Comparison of ENCODE assay signal across 10 mouse cellular contexts in the genomic region with DNA sequence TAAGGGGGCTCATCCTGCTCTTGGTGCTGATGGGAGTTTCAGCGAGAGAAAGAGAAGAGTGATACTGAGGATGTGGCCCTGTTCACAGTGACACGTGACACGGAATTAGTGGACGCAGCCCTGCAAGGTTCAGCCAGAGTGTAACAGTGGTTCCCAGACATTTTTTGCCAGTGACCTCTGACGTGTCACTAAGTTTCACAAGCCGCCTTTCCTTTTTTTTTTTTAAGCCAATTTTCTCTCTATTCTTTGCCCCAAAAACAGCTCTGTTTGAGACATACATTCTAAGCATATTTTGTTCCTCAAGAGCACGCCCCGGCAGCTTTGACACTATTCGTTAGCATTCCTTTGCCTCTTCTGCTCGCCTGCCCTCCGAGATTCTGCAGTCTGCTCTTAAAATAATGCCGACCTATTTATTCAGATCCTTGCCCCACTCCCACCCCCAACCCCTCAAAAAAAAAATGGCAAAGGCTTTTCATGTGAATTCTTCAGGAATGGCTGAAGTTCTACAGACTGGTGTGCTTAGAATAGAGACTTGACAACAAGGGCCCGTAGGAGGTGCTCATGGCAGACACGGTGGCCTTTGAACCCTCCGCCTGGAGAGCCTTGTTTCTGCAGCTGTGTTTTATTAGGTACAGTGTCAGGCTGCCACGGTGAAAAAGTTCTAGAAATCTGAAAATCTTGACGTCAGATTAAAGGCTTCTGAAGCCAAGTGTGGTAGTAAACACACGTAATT.
DNase-seq lines count a peak whose midpoint lies in the region; ATAC-seq and TF ChIP-seq lines count a peak whose summit lies in the region.
"Had no signal": no experiment of that assay in that cellular context is flagged by ENCODE, and none has a peak within 500 bp of the region (broad histone marks: within the 10 kb centered on the region; RNA-seq: fewer than 3 reads in every experiment).

No protein-coding gene starts in this region.

- DNase-seq in gastrocnemius, adult 2 months = peak; percentile 59
- no peak for DNase-seq in gastrocnemius, postnatal 4 days (ENCODE audit: low spot score in 2 of 2)
- peak; percentile 56 for DNase-seq in forelimb bud, embryonic 11.5 days (ENCODE audit: low read depth, low spot score)
- DNase-seq in kidney, adult 2 months = peak; percentile 76
- DNase-seq in lung, postnatal 4 days = peak; percentile 65 to 77
- DNase-seq in frontal cortex, adult 2 months (ENCODE audit: extremely low spot score in 1 of 2, low spot score in 1 of 2) = no peak
- DNase-seq in layer of hippocampus, postnatal 10 days (ENCODE audit: low spot score in 2 of 2) = no peak

- peak overlapping the region; percentile 13 for H3K27ac ChIP-seq in gastrocnemius, adult 2 months
- H3K27ac ChIP-seq in kidney, adult 2 months (ENCODE audit: insufficient read depth, low read depth, low read length) = no peak overlapping the region; the same call in 1 of the 2 replicates

- no peaks in the 10 kb centered on the region for H3K27me3 ChIP-seq in kidney, adult 2 months (replicated peaks; ENCODE audit: control insufficient read depth, insufficient read depth, low read length)
- H3K27me3 ChIP-seq: CH12.LX had no signal

- no peak for ATAC-seq in erythroid progenitor cell, adult 5-6 weeks (replicated peaks; ENCODE audit: low FRiP score, poor library complexity, severe bottlenecking)

- no peak for TF ChIP-seq CTCF in gastrocnemius, adult 2 months (IDR thresholded peaks at IDR 0.05)
- TF ChIP-seq CTCF in kidney, adult 2 months (conservative IDR thresholded peaks at IDR 0.05; ENCODE audit: insufficient read depth, insufficient read length, low read depth, low read length) = no peak

- peaks cover 9% of the 10 kb centered on the region for H3K4me1 ChIP-seq in kidney, adult 2 months (ENCODE audit: control insufficient read depth, insufficient read depth, low read length)
- H3K4me1 ChIP-seq: megakaryocyte, embryonic 14.5 days had no signal

- no peak overlapping the region for H3K4me3 ChIP-seq in gastrocnemius, adult 2 months
- no peak overlapping the region for H3K4me3 ChIP-seq in kidney, adult 2 months (ENCODE audit: insufficient read depth, low read depth, low read length)
- H3K4me3 ChIP-seq: megakaryocyte, embryonic 14.5 days had no signal

- TF ChIP-seq POLR2A in kidney, adult 2 months (IDR thresholded peaks at IDR 0.05; ENCODE audit: low read depth, low read length) = no peak

- 35% methylated on average over 18 of the region's 18 CpGs for WGBS in kidney, adult 2 months

- intact Hi-C loops in gastrocnemius, adult 2 months (cut with DNase I) = no loop called here

- no peaks in the 10 kb centered on the region for H3K36me3 ChIP-seq in kidney, adult 2 months (ENCODE audit: control insufficient read depth, insufficient read depth, low read length)

Comparison
In these comparisons a context has a peak if more than half of its experiments do, and no peak if none do; other contexts are left out.
1. DNase-seq: peak in gastrocnemius, adult 2 months (single experiment), forelimb bud, embryonic 11.5 days (single experiment), kidney, adult 2 months (single experiment) and lung, postnatal 4 days (2 of 2); none in gastrocnemius, postnatal 4 days (0 of 2), frontal cortex, adult 2 months (0 of 2) and layer of hippocampus, postnatal 10 days (0 of 2).